In genomic region chr12:86504321-86504720, GRCm38 (mm10) we compare ENCODE assay signal across 30 mouse cellular contexts.
A peak's percentile ranks its signal among the peaks of the same experiment; 100 is the strongest.
DNase-seq lines count a peak whose midpoint lies in the region; ATAC-seq and TF ChIP-seq lines count a peak whose summit lies in the region.
"Had no signal": no experiment of that assay in that cellular context is flagged by ENCODE, and none has a peak within 500 bp of the region (broad histone marks: within the 10 kb centered on the region; RNA-seq: fewer than 3 reads in every experiment).

No protein-coding gene starts in this region.

- 86% methylated on average over 3 of the region's 3 CpGs for WGBS in liver, adult 2 months
- 60% methylated on average over 3 of the region's 3 CpGs for WGBS in liver, embryonic 12.5 days (ENCODE audit: insufficient replicate concordance)

- in situ Hi-C loops in ES-E14 (cut with MboI; ENCODE audit: low sequenced_read_pairs in 2 of 2, unreplicated experiment in 2 of 2) = no loop called here

- no peak for TF ChIP-seq POLR2A in liver, adult 2 months (IDR thresholded peaks at IDR 0.05; ENCODE audit: extremely low read depth, insufficient read depth, low read length)

- H3K27ac ChIP-seq in liver, adult 2 months (replicated peaks; ENCODE audit: insufficient read depth, low read depth, low read length) = no peak overlapping the region
- no peak overlapping the region for H3K27ac ChIP-seq in liver, embryonic 12.5 days
- H3K27ac ChIP-seq in ES-E14 (ENCODE audit: insufficient read depth, low read depth, low read length, poor library complexity, severe bottlenecking) = peak overlapping the region; percentile 99
- H3K27ac ChIP-seq in layer of hippocampus, adult 2 months = no peak overlapping the region
- H3K27ac ChIP-seq: embryonic facial prominence, embryonic 10.5 days; embryonic facial prominence, embryonic 13.5 days; forebrain, embryonic 12.5 days; forebrain, embryonic 15.5 days; heart, embryonic 15.5 days; hindbrain, embryonic 10.5 days; hindbrain, embryonic 13.5 days; intestine, embryonic 15.5 days had no signal

- H3K4me2 ChIP-seq in liver, embryonic 12.5 days = no peak overlapping the region
- H3K4me2 ChIP-seq: embryonic facial prominence, embryonic 13.5 days; forebrain, embryonic 12.5 days; forebrain, embryonic 15.5 days; heart, embryonic 12.5 days; heart, embryonic 15.5 days; hindbrain, embryonic 13.5 days; intestine, embryonic 15.5 days had no signal

- no peak for ATAC-seq in liver, embryonic 12.5 days
- ATAC-seq: activated CD4-positive, CD25-positive, alpha-beta regulatory T cell, adult 4 months; forebrain, embryonic 15.5 days; hindbrain, embryonic 16.5 days; intestine, embryonic 15.5 days had no signal

- peak; percentile 18 for DNase-seq in liver, adult 2 months (ENCODE audit: extremely low read depth, low read depth, low spot score)
- DNase-seq in ES-E14 (ENCODE audit: low read depth, low spot score) = peak; percentile 82
- DNase-seq in ZHBTc4 (ENCODE audit: low read depth, low spot score) = peak; percentile 97
- DNase-seq in layer of hippocampus, adult 2 months (ENCODE audit: low spot score in 2 of 2) = no peak
- no peak for DNase-seq in layer of hippocampus, postnatal 10 days (ENCODE audit: low spot score in 2 of 2)
- DNase-seq: adrenal gland, adult 8-10 months; adrenal gland, postnatal 25 days; B cell, adult 2 months; cerebellum, adult 11-12 months; cerebellum, adult 8-10 months; cerebellum, postnatal 10 days; cerebellum, postnatal 36 days; embryo, embryonic 11 days; gastrocnemius, postnatal 25 days; heart, adult 18-20 months; heart, postnatal 10 days; heart, postnatal 36 days had no signal

- no peak for TF ChIP-seq CTCF in liver, adult 2 months (IDR thresholded peaks at IDR 0.05; ENCODE audit: low read depth, low read length)
- TF ChIP-seq CTCF in layer of hippocampus, adult 2 months (conservative IDR thresholded peaks at IDR 0.05) = no peak

- H3K79me2 ChIP-seq in liver, adult 2 months (ENCODE audit: control insufficient read depth, insufficient read depth, low read length) = no peaks in the 10 kb centered on the region

- no peak overlapping the region for H3K9ac ChIP-seq in liver, adult 2 months (ENCODE audit: low read depth, low read length)
- H3K9ac ChIP-seq in liver, embryonic 12.5 days = no peak overlapping the region
- peak overlapping the region; percentile 77 for H3K9ac ChIP-seq in ES-E14 (ENCODE audit: insufficient read depth, low read depth, low read length, poor library complexity, severe bottlenecking)
- H3K9ac ChIP-seq: embryonic facial prominence, embryonic 13.5 days; forebrain, embryonic 12.5 days; forebrain, embryonic 15.5 days; heart, embryonic 12.5 days; heart, embryonic 15.5 days; hindbrain, embryonic 13.5 days; intestine, embryonic 15.5 days had no signal

- H3K27me3 ChIP-seq in liver, adult 2 months (ENCODE audit: control insufficient read depth, insufficient read depth, low read length) = no peaks in the 10 kb centered on the region
- no peaks in the 10 kb centered on the region for H3K27me3 ChIP-seq in liver, embryonic 12.5 days (replicated peaks)
- H3K27me3 ChIP-seq: embryonic facial prominence, embryonic 13.5 days; forebrain, embryonic 12.5 days; forebrain, embryonic 15.5 days; heart, embryonic 12.5 days; heart, embryonic 15.5 days; intestine, embryonic 15.5 days had no signal

- no peak overlapping the region for H3K4me3 ChIP-seq in liver, adult 2 months (ENCODE audit: insufficient read depth, low read depth, low read length)
- no peak overlapping the region for H3K4me3 ChIP-seq in liver, embryonic 12.5 days
- peak overlapping the region in 1 of 2 experiments; percentile 57; a peak in 2 of 4 replicates for H3K4me3 ChIP-seq in ES-E14 (ENCODE audit: insufficient read depth in 1 of 2, low read depth in 1 of 2, low read length in 2 of 2, poor library complexity in 1 of 2, severe bottlenecking in 1 of 2)
- H3K4me3 ChIP-seq in layer of hippocampus, adult 2 months = no peak overlapping the region
- H3K4me3 ChIP-seq: embryonic facial prominence, embryonic 10.5 days; embryonic facial prominence, embryonic 13.5 days; erythroblast, embryonic 14.5 days; forebrain, embryonic 12.5 days; forebrain, embryonic 15.5 days; heart, embryonic 12.5 days; heart, embryonic 15.5 days; hindbrain, embryonic 10.5 days; hindbrain, embryonic 13.5 days; intestine, embryonic 15.5 days had no signal

- H3K36me3 ChIP-seq in liver, adult 2 months (ENCODE audit: control insufficient read depth, insufficient read depth, low read length) = no peaks in the 10 kb centered on the region
- no peaks in the 10 kb centered on the region for H3K36me3 ChIP-seq in liver, embryonic 12.5 days
- peaks cover 63% of the 10 kb centered on the region for H3K36me3 ChIP-seq in ES-E14 (ENCODE audit: control insufficient read depth, insufficient read depth, low read length, poor library complexity, severe bottlenecking)
- H3K36me3 ChIP-seq: embryonic facial prominence, embryonic 10.5 days; embryonic facial prominence, embryonic 13.5 days; forebrain, embryonic 12.5 days; forebrain, embryonic 15.5 days; heart, embryonic 12.5 days; heart, embryonic 15.5 days; hindbrain, embryonic 10.5 days; hindbrain, embryonic 13.5 days; intestine, embryonic 15.5 days had no signal

- H3K4me1 ChIP-seq in liver, adult 2 months (ENCODE audit: control insufficient read depth, insufficient read depth, low read length) = no peaks in the 10 kb centered on the region
- H3K4me1 ChIP-seq in liver, embryonic 12.5 days = no peaks in the 10 kb centered on the region
- H3K4me1 ChIP-seq in ES-E14 (ENCODE audit: control insufficient read depth in 2 of 2, insufficient read depth in 2 of 2, low read length in 2 of 2, poor library complexity in 1 of 2) = peaks cover 19 to 32% of the 10 kb centered on the region in 2 experiments

- no peaks in the 10 kb centered on the region for H3K9me3 ChIP-seq in liver, embryonic 12.5 days (replicated peaks)
- no peaks in the 10 kb centered on the region for H3K9me3 ChIP-seq in ES-E14 (ENCODE audit: control insufficient read depth, insufficient read depth, low read depth, low read length)
- H3K9me3 ChIP-seq: embryonic facial prominence, embryonic 10.5 days; embryonic facial prominence, embryonic 13.5 days; forebrain, embryonic 12.5 days; forebrain, embryonic 15.5 days; heart, embryonic 12.5 days; heart, embryonic 15.5 days; hindbrain, embryonic 10.5 days; hindbrain, embryonic 13.5 days; intestine, embryonic 15.5 days had no signal

TF ChIP-seq in ES-E14, 5 proteins besides CTCF, POLR2A, EP300 and RAD21:
- TF ChIP-seq CHD2 (IDR thresholded peaks at IDR 0.05; ENCODE audit: low read depth, low read length) = 0 out of 2 replicates have a peak, but pooled peaks have one; percentile 27
- no peak for TF ChIP-seq ZNF384 (IDR thresholded peaks at IDR 0.05; ENCODE audit: low read depth, low read length)

Comparison
In these comparisons a context has a peak if more than half of its experiments do, and no peak if none do; other contexts are left out.
1. DNase-seq: peak in liver, adult 2 months (single experiment), ES-E14 (single experiment) and ZHBTc4 (single experiment); none in layer of hippocampus, adult 2 months (0 of 2) and layer of hippocampus, postnatal 10 days (0 of 2).